Mouse (Mus musculus) adipocyte (in vitro differentiated cells): Measurements from ENCODE around the gene Chrm4.

Experiments
- DNase-seq: peaks from one replicate; pipeline ENCODE4 v3.0.0-alpha.2; 2016; ENCODE audit warnings: low spot score

Chrm4 gene

GRCm38 (mm10) chr2:91944170-91944950 is 17.3 kb downstream of the Chrm4 start:
- peak; percentile 64 for DNase-seq

- DNase-seq, result no peak
Measured at GRCm38 (mm10) chr2:91945483-91945882, 18.4 kb downstream of the Chrm4 start, which contains the start of gene Gm9821. Gm9821 (plus strand) TSS chr2:91945703.

- DNase-seq, result peak; percentile 39
Measured at GRCm38 (mm10) chr2:91946836-91947235, 19.8 kb downstream of the Chrm4 start.

GRCm38 (mm10) chr2:91947397-91948150 is 20.5 kb downstream of the Chrm4 start:
- peak; percentile 42 for DNase-seq

GRCm38 (mm10) chr2:91948151-91948509 is 21.1 kb downstream of the Chrm4 start:
- DNase-seq, result no peak

GRCm38 (mm10) chr2:91948792-91949241 is 21.8 kb downstream of the Chrm4 start:
- DNase-seq, result no peak

GRCm38 (mm10) chr2:91949411-91950274 is 22.6 kb downstream of the Chrm4 start:
- DNase-seq, result peak; percentile 53

GRCm38 (mm10) chr2:91950275-91951085 is 23.4 kb downstream of the Chrm4 start:
- DNase-seq, result peak; percentile 27

GRCm38 (mm10) chr2:91953825-91954224 is 26.8 kb downstream of the Chrm4 start:
- DNase-seq, result peak; percentile 76

- no peak for DNase-seq
Measured at GRCm38 (mm10) chr2:91955121-91955591, 28.1 kb downstream of the Chrm4 start.

GRCm38 (mm10) chr2:91955875-91956274 is 28.8 kb downstream of the Chrm4 start:
- DNase-seq, result no peak

- peak; percentile 36 for DNase-seq
Measured at GRCm38 (mm10) chr2:91957096-91957495, 30.0 kb downstream of the Chrm4 start.

- no peak for DNase-seq
Measured at GRCm38 (mm10) chr2:91958049-91958448, 31.0 kb downstream of the Chrm4 start.

- peak; percentile 44 for DNase-seq
Measured at GRCm38 (mm10) chr2:91958701-91959457, 31.8 kb downstream of the Chrm4 start.

GRCm38 (mm10) chr2:91959544-91960410 is 32.7 kb downstream of the Chrm4 start:
- no peak for DNase-seq

- no peak for DNase-seq
Measured at GRCm38 (mm10) chr2:91960459-91960858, 33.4 kb downstream of the Chrm4 start.

- DNase-seq, result no peak
Measured at GRCm38 (mm10) chr2:91961901-91962761, 35.1 kb downstream of the Chrm4 start.

- no peak for DNase-seq
Measured at GRCm38 (mm10) chr2:91962864-91963401, 35.9 kb downstream of the Chrm4 start.
